Mouse (Mus musculus) 3T3-L1 (cell line): Measurements from ENCODE around the gene Abcd4.

Experiments
- DNase-seq: peaks from one replicate; pipeline ENCODE4 v3.0.0-alpha.2; 2015; ENCODE audit warnings: low read depth, low spot score

Abcd4 gene

GRCm38 (mm10) chr12:84571466-84572340 is 45.5 kb downstream of the Abcd4 start:
- DNase-seq, result no peak

- DNase-seq, result no peak
Measured at GRCm38 (mm10) chr12:84570694-84571415, 46.4 kb downstream of the Abcd4 start.

- DNase-seq, result no peak
Measured at GRCm38 (mm10) chr12:84569976-84570693, 47.1 kb downstream of the Abcd4 start.

- no peak for DNase-seq
Measured at GRCm38 (mm10) chr12:84569336-84569970, 47.8 kb downstream of the Abcd4 start, which contains the start of gene Vsx2. Gene Vsx2 (plus strand): TSS chr12:84569762.

- DNase-seq, result no peak
Measured at GRCm38 (mm10) chr12:84567576-84567975, 49.6 kb downstream of the Abcd4 start.

GRCm38 (mm10) chr12:84562558-84562957 is 54.7 kb downstream of the Abcd4 start:
- DNase-seq, result no peak

- DNase-seq, result no peak
Measured at GRCm38 (mm10) chr12:84555218-84555617, 62.0 kb downstream of the Abcd4 start.
